Mouse (Mus musculus) heart, postnatal 0 days (tissue): ENCODE measurements around the gene Ppp1r21.

Experiments
- CTCF ChIP-seq: IDR thresholded peaks from 2 replicates; pipeline ENCODE4 v1.5.1; 2016; ENCODE audit warnings: antibody characterized with exemption, control low read depth, low read depth
- EP300 ChIP-seq: IDR thresholded peaks from 2 replicates; pipeline ENCODE4 v1.6.1; 2016; ENCODE audit warnings: antibody characterized with exemption, low read depth

DNA sequence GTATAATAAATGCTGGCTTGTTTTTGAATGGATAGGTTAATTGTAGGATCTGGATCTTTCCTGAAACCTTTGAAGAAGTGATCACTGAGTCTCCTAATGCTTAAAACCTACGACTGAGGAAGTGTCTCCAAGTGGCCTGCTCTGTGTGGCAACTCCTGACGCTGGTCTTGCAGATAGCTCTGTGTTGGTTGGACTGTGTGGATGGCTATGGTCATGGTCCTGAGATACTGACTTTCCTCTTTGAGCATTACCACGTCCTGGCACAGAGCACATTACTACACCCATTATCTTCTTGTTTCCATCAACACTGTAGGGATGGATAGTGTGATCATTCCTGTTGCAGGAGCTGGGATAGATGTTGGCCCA, 13.5 kb downstream of the Ppp1r21 start:
- TF ChIP-seq CTCF = no peak
- no peak for TF ChIP-seq EP300
